Mouse (Mus musculus): ENCODE measurements around the gene Mrps2. TPM values are rescaled to one million over a fixed set of nuclear protein-coding genes. Genes with fewer than 3 reads are reported as not detected.

The Mrps2 gene
- polyA plus RNA-seq (2014; fragmentation: Illumina TruSeq; extraction: RNeasy Lipid Tissue Mini Kit (QIAGEN cat#74804); ENCODE audit: low read depth, low replicate concordance), result 22.5 TPM

GRCm38 (mm10) chr2:28467860-28468485 lies at the start of gene Mrps2:
Gene Mrps2, plus strand, starts transcription at chr2:28468066.

GRCm38 (mm10) chr2:28446515-28447314 lies 21.2 kb upstream of the Mrps2 start, which contains the start of gene Ppp1r26:
Gene Ppp1r26, plus strand, starts transcription at chr2:28446800.

GRCm38 (mm10) chr2:28465836-28466518 lies 1.9 kb upstream of the Mrps2 start, which contains the start of gene 1700007K13Rik:
Gene 1700007K13Rik, minus strand, starts transcription at chr2:28466332.

GRCm38 (mm10) chr2:28496671-28497070 lies 28.8 kb downstream of the Mrps2 start, which contains the start of gene Gbgt1:
Gene Gbgt1, plus strand, starts transcription at chr2:28496891.

GRCm38 (mm10) chr2:28505795-28506194 lies 37.9 kb downstream of the Mrps2 start, which contains the start of gene Gm10134:
Gene Gm10134, plus strand, starts transcription at chr2:28506095.

GRCm38 (mm10) chr2:28512798-28513401 lies 45.0 kb downstream of the Mrps2 start, which contains the start of gene Ralgds:
Gene Ralgds, plus strand, starts transcription at chr2:28513125.

Other genes starting within 250 kb of the Mrps2 start
- gene Ppp1r26, start 21.3 kb upstream of the Mrps2 start, polyA plus RNA-seq (2014; fragmentation: Illumina TruSeq; extraction: RNeasy Lipid Tissue Mini Kit (QIAGEN cat#74804); ENCODE audit: low read depth, low replicate concordance), result 5.2 TPM
- 6.0 TPM for gene 1700007K13Rik, start 1.7 kb upstream of the Mrps2 start, polyA plus RNA-seq (2014; fragmentation: Illumina TruSeq; extraction: RNeasy Lipid Tissue Mini Kit (QIAGEN cat#74804); ENCODE audit: low read depth, low replicate concordance)
- gene Gbgt1, start 28.8 kb downstream of the Mrps2 start, polyA plus RNA-seq (2014; fragmentation: Illumina TruSeq; extraction: RNeasy Lipid Tissue Mini Kit (QIAGEN cat#74804); ENCODE audit: low read depth, low replicate concordance), result 3.9 TPM
- gene Gm10134, start 38.0 kb downstream of the Mrps2 start, polyA plus RNA-seq (2014; fragmentation: Illumina TruSeq; extraction: RNeasy Lipid Tissue Mini Kit (QIAGEN cat#74804); ENCODE audit: low read depth, low replicate concordance), result 1.3 TPM
- gene Ralgds, start 45.1 kb downstream of the Mrps2 start, polyA plus RNA-seq (2014; fragmentation: Illumina TruSeq; extraction: RNeasy Lipid Tissue Mini Kit (QIAGEN cat#74804); ENCODE audit: low read depth, low replicate concordance), result 52.8 TPM
- gene Cel, start 95.3 kb downstream of the Mrps2 start, polyA plus RNA-seq (2014; fragmentation: Illumina TruSeq; extraction: RNeasy Lipid Tissue Mini Kit (QIAGEN cat#74804); ENCODE audit: low read depth, low replicate concordance), result 0.63 TPM
- gene Gtf3c5, start 115.7 kb downstream of the Mrps2 start, polyA plus RNA-seq (2014; fragmentation: Illumina TruSeq; extraction: RNeasy Lipid Tissue Mini Kit (QIAGEN cat#74804); ENCODE audit: low read depth, low replicate concordance), result 14.5 TPM
- gene Gfi1b, start 153.9 kb downstream of the Mrps2 start, polyA plus RNA-seq (2014; fragmentation: Illumina TruSeq; extraction: RNeasy Lipid Tissue Mini Kit (QIAGEN cat#74804); ENCODE audit: low read depth, low replicate concordance), result 2.0 TPM
- gene Tsc1, start 173.2 kb downstream of the Mrps2 start, polyA plus RNA-seq (2014; fragmentation: Illumina TruSeq; extraction: RNeasy Lipid Tissue Mini Kit (QIAGEN cat#74804); ENCODE audit: low read depth, low replicate concordance), result 26.4 TPM
- gene Spaca9, start 231.7 kb downstream of the Mrps2 start, polyA plus RNA-seq (2014; fragmentation: Illumina TruSeq; extraction: RNeasy Lipid Tissue Mini Kit (QIAGEN cat#74804); ENCODE audit: low read depth, low replicate concordance), result 20.4 TPM
- gene Ak8, start 232.1 kb downstream of the Mrps2 start, polyA plus RNA-seq (2014; fragmentation: Illumina TruSeq; extraction: RNeasy Lipid Tissue Mini Kit (QIAGEN cat#74804); ENCODE audit: low read depth, low replicate concordance), result 9.2 TPM

All from adipose tissue, adult 10 weeks (tissue).